Mouse (Mus musculus) retina, postnatal 1 day (tissue): Measurements from ENCODE around the gene Slc3a1.

Source experiments
- DNase-seq: peaks from one replicate; pipeline ENCODE4 v3.0.0-alpha.2; 2012

Slc3a1 gene

GRCm38 (mm10) chr17:85090120-85091099 lies 62.2 kb downstream of the Slc3a1 start, which contains the start of the genes Prepl and Camkmt:
Gene Prepl (minus strand): TSS chr17:85090241.
Gene Camkmt (plus strand): TSS chr17:85090552.
- peak; percentile 99 for DNase-seq

DNA sequence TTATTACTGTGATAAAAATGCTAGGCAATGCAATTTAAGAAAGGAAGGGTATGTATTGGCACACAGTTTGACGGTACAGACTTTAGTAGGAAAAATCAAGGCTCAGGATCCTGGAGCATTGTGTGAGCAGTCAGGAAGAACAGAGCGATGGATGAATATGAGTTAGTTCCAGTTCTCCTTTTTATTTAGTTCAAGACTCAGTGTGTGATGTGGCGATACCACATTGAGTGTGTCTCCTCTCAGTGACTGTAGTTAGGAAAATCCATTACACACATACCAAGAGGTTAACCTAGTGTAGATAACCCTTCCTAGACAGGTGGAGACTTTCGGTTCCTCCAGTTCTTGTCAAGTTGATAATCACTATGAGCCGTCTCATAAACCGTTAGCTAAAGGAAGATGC lies 63.6 kb downstream of the Slc3a1 start:
- DNase-seq: no peak

- DNase-seq: no peak
Measured at GRCm38 (mm10) chr17:85096396-85096795, 68.2 kb downstream of the Slc3a1 start.

DNA sequence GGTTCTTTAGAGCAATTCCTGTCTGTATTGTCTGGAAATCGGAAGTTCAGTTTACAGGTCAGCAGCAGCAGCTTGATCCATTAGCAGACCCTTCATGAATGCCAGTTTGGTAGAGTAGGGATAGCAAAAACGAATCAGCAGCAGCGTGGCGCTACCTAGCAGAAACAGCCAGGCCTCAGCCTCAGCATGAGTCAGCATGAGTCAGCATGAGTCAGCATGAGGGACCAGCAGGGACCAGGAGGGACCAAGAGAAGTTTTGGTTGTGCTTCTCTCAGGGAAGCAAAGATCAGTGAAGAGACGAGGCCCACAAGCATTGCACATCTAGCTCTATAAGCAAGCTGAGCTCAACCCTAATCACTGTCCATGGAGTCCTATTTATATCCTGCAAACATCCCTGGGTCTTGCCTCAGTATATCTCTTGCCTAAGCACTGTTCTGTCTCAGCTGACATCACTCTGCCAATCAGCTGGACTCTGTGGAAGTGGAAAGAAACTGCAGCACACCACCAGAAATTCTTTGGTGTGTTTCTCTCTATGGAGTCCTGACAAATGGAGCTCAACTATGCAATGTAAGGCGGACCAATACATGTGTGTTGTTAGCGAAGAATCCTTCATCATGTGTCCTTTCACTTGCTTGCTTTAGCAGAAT lies 70.6 kb downstream of the Slc3a1 start:
- DNase-seq: no peak

DNA sequence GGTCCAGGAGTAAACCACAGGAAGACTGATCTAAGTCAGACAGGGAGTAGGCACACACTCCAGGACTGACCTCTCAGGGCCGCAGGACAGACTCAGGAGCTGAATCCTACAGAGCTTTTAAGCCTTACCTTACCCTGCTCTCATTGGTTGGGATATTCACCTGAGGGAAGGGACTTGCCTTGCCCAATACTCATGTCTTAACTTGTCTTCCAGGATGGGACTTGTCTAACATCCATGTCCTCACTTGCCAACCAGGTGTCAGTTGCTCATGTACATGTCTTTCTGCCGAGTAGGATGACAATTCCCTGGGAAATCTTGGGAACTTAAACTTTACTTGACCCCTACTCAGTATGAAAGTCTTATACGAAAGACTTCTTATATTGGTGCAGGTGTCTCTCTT lies 72.1 kb downstream of the Slc3a1 start:
- no peak for DNase-seq

DNA sequence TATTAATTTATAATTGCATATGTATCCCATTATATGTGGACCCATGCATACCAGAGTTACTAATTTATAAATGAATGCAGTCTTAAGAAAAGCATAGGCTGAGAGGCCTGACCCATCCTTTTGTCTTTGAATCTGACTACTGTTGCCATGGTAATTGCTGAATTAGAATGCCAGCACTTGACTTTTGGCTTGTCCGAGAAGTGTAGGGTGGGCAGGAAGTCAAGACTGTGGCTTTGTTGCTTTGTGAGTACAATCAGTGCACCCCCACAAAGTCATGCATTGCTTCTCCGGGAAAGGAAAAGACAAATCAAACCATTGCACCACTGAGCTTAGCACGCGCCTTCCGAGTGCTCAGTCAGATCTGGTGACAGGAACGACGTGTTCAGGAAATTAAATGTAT lies 73.6 kb downstream of the Slc3a1 start:
- DNase-seq: no peak

DNA sequence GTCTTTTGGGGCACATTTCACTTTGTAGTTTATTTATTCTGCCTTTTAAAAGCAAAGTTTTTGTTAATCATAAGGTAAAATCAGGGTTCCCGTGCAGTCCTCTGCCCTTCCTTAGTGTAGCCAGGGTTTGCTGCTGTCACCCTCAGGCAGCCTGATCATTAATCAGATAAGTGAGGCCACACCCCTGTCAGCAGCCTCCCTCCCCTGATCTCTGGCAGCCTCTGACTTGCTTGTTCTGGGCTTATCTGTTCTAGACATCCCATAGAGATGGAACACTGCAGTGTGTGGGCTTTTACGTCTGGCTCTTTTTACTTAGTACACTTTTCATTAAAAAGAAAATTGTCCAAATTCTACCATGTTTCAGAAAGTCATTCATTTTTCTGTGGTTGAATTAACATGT lies 75.1 kb downstream of the Slc3a1 start:
- peak; percentile 29 for DNase-seq

DNA sequence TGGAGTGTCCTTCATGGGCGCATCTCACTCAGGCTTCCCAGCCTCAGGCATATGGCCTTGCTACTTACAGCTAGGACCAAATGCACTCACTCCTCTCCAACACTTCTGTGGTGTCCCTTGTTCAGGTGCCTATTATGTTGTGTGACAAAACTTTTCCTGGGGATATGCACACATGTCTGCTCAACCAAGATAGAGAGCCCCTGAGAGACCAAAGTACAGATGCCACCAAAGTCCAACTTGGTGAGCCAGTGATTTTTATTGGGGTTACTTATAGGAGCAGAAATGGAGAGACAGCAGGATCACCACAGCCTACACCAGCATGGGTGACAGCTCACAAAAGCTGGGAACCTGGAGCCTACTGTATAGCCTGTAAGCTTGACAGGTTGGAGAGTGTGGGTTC lies 82.5 kb downstream of the Slc3a1 start:
- no peak for DNase-seq

DNA sequence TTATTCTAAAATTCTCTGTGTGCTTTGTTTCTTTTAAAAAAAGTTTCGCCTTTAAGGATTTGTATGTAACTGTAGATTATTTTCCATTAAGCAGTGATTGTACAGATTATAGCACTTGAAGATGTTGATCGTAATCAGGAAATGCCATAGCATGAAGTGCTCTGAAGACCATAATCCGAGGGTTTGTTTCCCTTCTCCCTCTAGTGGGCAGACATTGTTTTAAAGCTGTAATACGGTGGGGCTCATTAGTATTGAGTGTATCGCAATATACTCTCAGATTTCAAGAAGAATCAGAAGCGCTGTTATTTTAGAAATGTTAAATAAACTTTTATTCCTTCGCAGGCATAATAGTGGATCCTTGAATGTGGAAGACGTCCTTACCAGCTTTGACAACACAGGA lies 85.3 kb downstream of the Slc3a1 start:
- DNase-seq: peak; percentile 32
